Mouse (Mus musculus) embryonic fibroblast, embryonic 13.5 days (primary cell): ENCODE data around the gene Naa30. TPM values are rescaled to one million over a fixed set of nuclear protein-coding genes. Genes with fewer than 3 reads are reported as not detected.

ENCODE experiments used
- H3K27ac ChIP-seq: 2 replicates; pipeline ENCODE4 v1.5.1; 2012; ENCODE audit warnings: low read length, control low read depth, inconsistent platforms; ENCODE audit not compliant: insufficient read depth
- H3K4me1 ChIP-seq: 2 replicates; pipeline ENCODE4 v1.6.1; 2011; ENCODE audit warnings: low read length; ENCODE audit not compliant: control insufficient read depth, insufficient read depth
- H3K4me3 ChIP-seq: 2 replicates; pipeline ENCODE4 v1.5.1; 2011; ENCODE audit warnings: mild to moderate bottlenecking, control low read depth, low read length; ENCODE audit not compliant: insufficient read depth
- CTCF ChIP-seq: IDR thresholded peaks from 2 replicates; pipeline ENCODE4 v1.5.1; 2011; ENCODE audit warnings: mild to moderate bottlenecking, control low read depth, low read length, moderate library complexity, borderline replicate concordance; ENCODE audit not compliant: insufficient read depth
- POLR2A ChIP-seq: IDR thresholded peaks from 2 replicates; pipeline ENCODE4 v1.6.1; 2011; ENCODE audit warnings: low read depth, mild to moderate bottlenecking, control low read depth, low read length, moderate library complexity
- polyA plus RNA-seq: library from polyadenylated mRNA; stranded (reverse); fragments of >200 nt; gene quantifications from 2 replicates; pipeline ENCODE4 v1.2.4, GENCODE M21; 2011; ENCODE audit warnings: low read depth; ENCODE audit not compliant: missing spikeins, insufficient read length

Gene Naa30
- polyA plus RNA-seq, 1 experiment = 35.7 TPM

- H3K4me3 ChIP-seq = no peak overlapping the region
- no peak for TF ChIP-seq POLR2A
- no peak for TF ChIP-seq CTCF
- H3K27ac ChIP-seq = no peak overlapping the region
- H3K4me1 ChIP-seq = no peaks in the 10 kb centered on the region
Measured at GRCm38 (mm10) chr14:49221771-49222170, 49.7 kb downstream of the Naa30 start.

- TF ChIP-seq CTCF = no peak
- TF ChIP-seq POLR2A = no peak
- Histone ChIP-seq H3K4me1 (no peaks in the 10 kb centered on the region), H3K27ac (no peak overlapping the region), H3K4me3 (no peak overlapping the region)
Measured at GRCm38 (mm10) chr14:49226471-49226870, 54.4 kb downstream of the Naa30 start.

GRCm38 (mm10) chr14:49226986-49227385 lies 55.0 kb downstream of the Naa30 start:
- no peak overlapping the region for H3K27ac ChIP-seq
- no peak for TF ChIP-seq POLR2A
- no peak for TF ChIP-seq CTCF

GRCm38 (mm10) chr14:49231845-49232244 lies 59.8 kb downstream of the Naa30 start:
- TF ChIP-seq POLR2A = no peak
- no peak for TF ChIP-seq CTCF

More at GRCm38 (mm10) chr14:49226986-49227385, 55.0 kb downstream of the Naa30 start:
- Histone ChIP-seq H3K4me1 (no peaks in the 10 kb centered on the region), H3K4me3 (no peak overlapping the region)

GRCm38 (mm10) chr14:49234788-49235515 lies 62.9 kb downstream of the Naa30 start:
- TF ChIP-seq CTCF (no peak), POLR2A (no peak)
- Histone ChIP-seq H3K4me1 (no peaks in the 10 kb centered on the region), H3K27ac (no peak overlapping the region), H3K4me3 (no peak overlapping the region)

More at GRCm38 (mm10) chr14:49231845-49232244, 59.8 kb downstream of the Naa30 start:
- Histone ChIP-seq H3K4me1 (no peaks in the 10 kb centered on the region), H3K27ac (no peak overlapping the region), H3K4me3 (no peak overlapping the region)

- H3K27ac ChIP-seq = no peak overlapping the region
- H3K4me3 ChIP-seq = no peak overlapping the region
- TF ChIP-seq CTCF (peak; percentile 83), POLR2A (no peak)
- no peaks in the 10 kb centered on the region for H3K4me1 ChIP-seq
Measured at GRCm38 (mm10) chr14:49238206-49238605, 66.2 kb downstream of the Naa30 start.

Other genes starting within 250 kb of the Naa30 start
- 17.2 and 18.6 TPM in 2 replicates for gene Ap5m1, start 106.1 kb upstream of the Naa30 start, polyA plus RNA-seq
- 99.4 and 103 TPM in 2 replicates for gene Exoc5, start 105.6 kb upstream of the Naa30 start, polyA plus RNA-seq
- not detected in 2 replicates for gene ccdc198, start 73.2 kb downstream of the Naa30 start, polyA plus RNA-seq